Mouse (Mus musculus) macrophage (primary cell): ENCODE data around the gene A4gnt. TPM values are rescaled to one million over a fixed set of nuclear protein-coding genes. Genes with fewer than 3 reads are reported as not detected.
"Not testable (repeated sequence)": the region's sequence is repeated elsewhere in the genome, so short reads cannot be mapped to it uniquely, and the experiment has no call there.

Source experiments
- H3K27ac ChIP-seq: fragments of 350-480 bp; formaldehyde crosslinking; 2 replicates; pipeline ENCODE4 v1.9.0; 2021
- H3K36me3 ChIP-seq: fragments of 350-480 bp; formaldehyde crosslinking; 2 replicates; pipeline ENCODE4 v1.9.0; 2021; ENCODE audit errors: inconsistent target
- H3K4me3 ChIP-seq: fragments of 350-480 bp; formaldehyde crosslinking; 2 replicates; pipeline ENCODE4 v1.9.0; 2021; ENCODE audit errors: inconsistent target
- H3K79me2 ChIP-seq: fragments of 350-480 bp; formaldehyde crosslinking; 2 replicates; pipeline ENCODE4 v1.9.0; 2021; ENCODE audit errors: inconsistent target
- WGBS: methylation state at CpG from one replicate; pipeline ENCODE4 v1.1.7; 2026; ENCODE audit warnings: inconsistent platforms; ENCODE audit not compliant: missing documents; 5-methylcytosine and 5-hydroxymethylcytosine counted together
- polyA plus RNA-seq: library from polyadenylated mRNA; stranded (reverse); fragments of 250-400 nt; gene quantifications from 3 replicates; pipeline ENCODE4 v1.2.4, GENCODE M21; 2018; ENCODE audit warnings: inconsistent platforms
- total RNA-seq, 78 experiments: library from RNA; depleted of rRNA; stranded (reverse); fragments of 250-400 nt; gene quantifications; 1 replicate in 9 of 78; 2 replicates in 24 of 78; 3 replicates in 43 of 78; 4 replicates in 2 of 78; pipeline ENCODE4 v1.2.4; 2018; ENCODE audit warnings: inconsistent platforms in 56 of 78

A4gnt gene
- total RNA-seq (2018; cell fraction: chromatin; rRNA removed) = not detected
- not detected for total RNA-seq (2018; cell fraction: cytosol; rRNA removed)
- not detected for total RNA-seq (2018; cell fraction: nucleus; rRNA removed)
- not detected in 3 replicates for polyA plus RNA-seq

DNA sequence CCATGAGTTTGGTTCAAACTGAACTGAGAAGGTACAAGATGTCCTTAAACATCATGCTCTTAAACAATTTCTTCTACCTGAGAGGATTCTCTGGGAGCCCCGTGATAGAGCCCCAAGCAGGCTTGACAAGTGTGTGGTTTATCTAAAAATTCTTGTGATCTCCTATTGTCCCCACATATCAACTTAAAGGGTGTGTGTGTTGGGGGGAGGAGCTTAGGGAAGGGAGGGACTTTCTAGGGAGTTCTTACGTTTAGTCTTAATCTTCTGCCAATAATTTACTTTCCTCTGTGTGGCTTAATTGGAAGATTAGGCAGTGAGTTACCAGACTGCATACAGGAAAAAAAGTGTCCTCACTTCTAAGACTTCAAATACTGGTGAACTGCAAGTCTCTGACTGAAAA, at the start of gene A4gnt:
Gene A4gnt (plus strand): TSS at position 301 of the 400 bp plus-strand sequence.
- no peaks in the 10 kb centered on the region for H3K36me3 ChIP-seq
- H3K27ac ChIP-seq = no peak within 1 kb of the TSS
- no peaks in the 10 kb centered on the region for H3K79me2 ChIP-seq
- 41% methylated on average over 2 of the region's 2 CpGs for WGBS
- H3K4me3 ChIP-seq = no peak within 1 kb of the TSS

DNA sequence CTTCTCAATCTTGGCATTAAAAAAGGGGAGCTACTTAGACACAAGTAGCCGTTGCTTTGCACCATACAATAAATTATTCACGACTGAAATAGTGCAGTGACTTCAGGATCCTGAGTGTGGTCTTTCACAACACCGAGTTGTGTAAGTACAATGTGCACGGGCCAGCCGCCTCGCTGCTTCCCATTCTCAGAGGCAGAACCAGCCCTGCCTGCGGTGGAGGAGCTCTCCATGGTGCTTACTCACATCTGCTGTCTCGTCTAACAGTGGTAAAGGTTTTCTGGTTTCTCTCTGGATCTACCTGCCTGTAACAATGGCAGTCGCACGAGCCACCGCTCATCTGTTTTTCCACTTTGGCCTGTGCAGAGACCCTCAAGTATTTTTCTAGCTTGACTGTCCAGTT, 48.6 kb upstream of the A4gnt start:
- no peak overlapping the region for H3K4me3 ChIP-seq
- WGBS = 10% methylated on average over 11 of the region's 11 CpGs

DNA sequence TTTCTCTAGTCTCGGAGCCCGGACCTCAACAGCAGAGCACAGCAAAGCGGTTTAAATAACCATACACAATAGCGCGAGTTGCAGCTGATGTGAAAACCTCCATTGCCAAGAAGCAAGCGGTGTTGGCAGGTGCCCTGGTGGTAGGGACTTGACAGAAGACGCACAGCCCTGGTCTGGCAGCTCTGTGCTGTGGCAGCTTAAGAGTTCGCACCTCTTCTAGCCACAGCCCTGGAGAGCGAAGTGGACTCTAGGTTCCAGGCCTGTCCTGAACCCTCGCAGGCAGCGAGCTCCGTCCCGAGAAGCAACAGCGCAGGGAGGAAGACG, 44.3 kb upstream of the A4gnt start:
- Histone ChIP-seq H3K27ac (no peak overlapping the region), H3K36me3 (no peaks in the 10 kb centered on the region), H3K79me2 (peaks cover 52% of the 10 kb centered on the region), H3K4me3 (peak overlapping the region; percentile 78)
- 1% methylated on average over 15 of the region's 15 CpGs for WGBS

More for the DNA sequence above, 48.6 kb upstream of the A4gnt start:
- Histone ChIP-seq H3K27ac (no peak overlapping the region), H3K79me2 (peaks cover 94% of the 10 kb centered on the region), H3K36me3 (no peaks in the 10 kb centered on the region)

DNA sequence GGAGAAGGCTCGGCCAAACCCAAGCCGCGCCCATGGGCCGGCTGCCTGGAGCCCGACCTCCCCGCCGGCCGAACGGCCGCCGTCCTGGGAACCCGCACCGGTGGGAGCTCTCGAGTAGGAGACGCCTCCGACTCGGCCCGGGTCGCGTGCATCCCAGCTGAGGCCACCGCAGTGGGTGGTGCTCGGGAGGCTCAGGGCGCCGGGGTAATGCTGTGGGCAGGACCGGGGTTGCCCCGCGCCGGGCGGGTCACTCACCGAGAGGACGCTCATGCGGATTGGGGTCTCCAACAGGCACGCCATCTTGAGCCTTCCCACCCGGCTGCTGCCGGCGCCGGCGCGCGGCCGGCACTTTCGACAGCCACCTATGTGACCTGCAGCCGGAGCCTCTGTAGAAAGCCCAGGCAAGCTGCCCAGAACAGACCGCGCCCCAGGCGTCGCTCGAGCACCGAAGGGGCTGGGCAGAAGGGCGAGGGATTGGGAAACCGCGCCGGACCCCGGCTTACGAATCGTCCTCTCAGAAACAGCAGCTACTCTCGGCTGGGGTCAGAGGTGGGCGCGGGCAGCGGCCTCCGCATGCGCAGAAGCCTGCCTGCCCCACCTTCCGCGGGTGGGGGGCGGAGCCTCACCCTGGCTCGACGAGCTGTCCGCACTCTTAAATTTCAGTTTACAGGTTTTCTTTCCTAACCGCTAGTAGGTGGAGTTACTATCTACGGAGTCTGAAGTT, 43.8 kb upstream of the A4gnt start, which contains the start of gene Armc8:
Gene Armc8 (minus strand): TSS at position 553 of the 724 bp plus-strand sequence.
- Histone ChIP-seq H3K79me2 (peaks cover 46% of the 10 kb centered on the region), H3K36me3 (no peaks in the 10 kb centered on the region), H3K27ac (peak within 1 kb of the TSS; percentile 58), H3K4me3 (peak within 1 kb of the TSS; percentile 78)
- under 1% methylated on average over 69 of the region's 70 CpGs for WGBS

DNA sequence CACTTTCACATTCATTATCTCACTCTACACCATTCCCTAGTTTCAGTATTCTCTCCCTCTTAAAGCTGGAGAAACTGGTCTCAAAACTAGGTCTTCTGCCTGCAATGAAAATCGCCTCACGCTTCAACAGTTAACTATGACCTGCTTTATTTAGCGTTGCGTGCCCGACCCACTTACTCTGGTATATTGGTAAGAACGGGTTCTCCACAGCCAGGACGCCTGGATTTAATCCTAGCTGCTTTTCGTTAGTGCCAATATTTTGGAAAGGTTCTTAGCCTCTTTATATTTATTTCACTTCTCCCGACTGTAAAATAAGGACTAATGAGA, 43.3 kb upstream of the A4gnt start:
- H3K27ac ChIP-seq = peak overlapping the region; percentile 58

DNA sequence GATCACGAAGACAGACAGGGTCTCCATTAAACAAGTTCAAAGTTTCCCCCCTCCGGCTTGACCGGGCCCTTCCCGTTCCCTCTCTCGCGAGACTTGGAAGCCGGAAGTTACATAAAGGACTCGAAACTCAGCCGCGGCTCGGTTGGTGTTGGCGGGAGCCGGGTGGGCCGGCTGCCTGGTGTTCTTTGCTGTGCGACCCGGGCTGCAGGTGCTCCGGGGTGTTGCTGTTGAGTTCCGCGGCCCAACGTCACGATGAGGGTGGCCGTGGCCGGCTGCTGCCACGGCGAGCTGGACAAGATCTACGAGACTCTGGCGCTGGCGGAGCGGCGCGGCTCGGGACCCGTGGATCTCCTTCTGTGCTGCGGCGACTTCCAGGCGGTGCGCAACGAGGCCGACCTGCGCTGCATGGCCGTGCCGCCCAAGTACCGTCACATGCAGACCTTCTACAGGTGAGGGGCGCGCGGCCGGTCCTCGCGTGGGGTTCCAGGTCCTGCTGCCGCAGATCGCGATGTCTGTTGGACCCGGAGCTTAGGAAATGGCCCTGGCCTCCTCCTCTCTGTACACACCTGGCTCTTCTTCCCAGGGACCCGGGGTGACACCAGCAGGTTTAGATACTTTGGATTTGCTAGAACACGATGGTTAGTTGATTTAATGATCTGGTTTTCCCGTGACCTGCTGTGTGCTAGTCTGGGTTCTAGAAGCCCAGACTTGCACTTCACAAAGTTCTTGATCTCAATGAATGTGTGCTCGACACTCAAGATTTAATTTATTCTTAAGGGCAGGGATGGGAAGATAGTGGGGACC, 36.4 kb upstream of the A4gnt start, which contains the start of gene Dbr1:
Gene Dbr1 (plus strand): TSS at position 123 of the 804 bp plus-strand sequence.
- Histone ChIP-seq H3K27ac (no peak within 1 kb of the TSS), H3K4me3 (peak within 1 kb of the TSS; percentile 82), H3K36me3 (peaks cover 19% of the 10 kb centered on the region; the same call in 1 of the 2 replicates), H3K79me2 (peaks cover 43% of the 10 kb centered on the region)
- under 1% methylated on average over 57 of the region's 57 CpGs for WGBS

More for the DNA sequence above, 43.3 kb upstream of the A4gnt start:
- Histone ChIP-seq H3K4me3 (peak overlapping the region; percentile 78), H3K79me2 (peaks cover 41% of the 10 kb centered on the region), H3K36me3 (no peaks in the 10 kb centered on the region)
- WGBS = 1% methylated on average over 9 of the region's 9 CpGs

DNA sequence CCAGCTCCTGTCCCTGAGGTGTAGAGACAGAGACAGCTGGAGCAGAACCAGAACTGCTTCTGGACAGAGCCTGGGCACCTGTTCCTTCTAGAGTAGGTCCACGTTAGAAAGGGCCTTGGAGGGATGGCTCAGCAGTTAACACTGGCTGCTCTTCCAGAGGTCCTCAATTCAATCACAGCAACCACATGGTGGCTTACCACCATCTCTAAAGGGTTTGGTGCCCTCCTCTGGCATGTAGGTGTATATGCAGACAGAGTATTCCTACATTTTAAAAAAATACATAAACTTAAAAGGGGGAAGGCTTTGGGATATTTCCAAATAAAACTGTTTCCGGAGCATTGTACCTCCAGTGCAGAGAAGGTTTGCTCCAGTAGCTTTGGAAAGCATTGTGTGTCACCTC, 31.6 kb upstream of the A4gnt start:
- H3K36me3 ChIP-seq = peaks cover 48% of the 10 kb centered on the region
- H3K79me2 ChIP-seq = peaks cover 43% of the 10 kb centered on the region
- 44% methylated on average over 2 of the region's 2 CpGs for WGBS
- no peak overlapping the region for H3K4me3 ChIP-seq
- no peak overlapping the region for H3K27ac ChIP-seq

DNA sequence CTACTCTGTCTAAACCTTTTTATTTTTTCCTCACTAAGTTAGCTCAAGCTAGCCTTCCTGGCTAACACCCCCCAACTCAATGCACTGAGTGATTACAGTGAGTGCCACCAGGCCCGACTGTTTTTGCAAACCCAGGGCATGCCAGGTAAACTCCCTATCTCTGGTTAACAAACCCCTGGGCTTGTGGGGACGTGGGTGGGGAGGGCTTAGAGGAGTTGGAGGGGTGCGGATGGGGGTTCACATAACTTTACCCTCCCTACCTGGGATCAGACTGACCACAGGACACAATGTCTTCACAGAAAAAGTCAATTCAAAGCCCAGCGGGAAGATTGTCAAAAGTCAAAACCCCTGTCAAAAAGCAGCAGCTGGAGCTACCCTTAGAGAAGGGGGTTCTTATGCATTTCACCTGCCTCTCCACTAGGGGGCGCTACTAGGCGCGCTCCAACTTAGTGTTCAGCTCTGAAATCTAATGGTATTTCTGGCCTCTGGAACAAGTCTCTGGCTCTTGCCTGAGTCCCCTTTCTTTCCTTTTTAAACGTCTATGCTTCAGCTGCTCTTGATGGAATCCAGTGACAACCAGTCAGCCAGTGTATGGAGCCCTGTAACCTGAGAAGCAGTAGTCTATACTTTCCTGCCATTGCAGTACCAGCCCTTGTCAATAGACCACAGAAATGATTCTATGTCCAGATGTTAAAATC, 24.6 kb upstream of the A4gnt start:
- Histone ChIP-seq H3K27ac (no peak overlapping the region), H3K79me2 (no peaks in the 10 kb centered on the region), H3K36me3 (peaks cover 11% of the 10 kb centered on the region), H3K4me3 (no peak overlapping the region)
- 39% methylated on average over 8 of the region's 8 CpGs for WGBS

DNA sequence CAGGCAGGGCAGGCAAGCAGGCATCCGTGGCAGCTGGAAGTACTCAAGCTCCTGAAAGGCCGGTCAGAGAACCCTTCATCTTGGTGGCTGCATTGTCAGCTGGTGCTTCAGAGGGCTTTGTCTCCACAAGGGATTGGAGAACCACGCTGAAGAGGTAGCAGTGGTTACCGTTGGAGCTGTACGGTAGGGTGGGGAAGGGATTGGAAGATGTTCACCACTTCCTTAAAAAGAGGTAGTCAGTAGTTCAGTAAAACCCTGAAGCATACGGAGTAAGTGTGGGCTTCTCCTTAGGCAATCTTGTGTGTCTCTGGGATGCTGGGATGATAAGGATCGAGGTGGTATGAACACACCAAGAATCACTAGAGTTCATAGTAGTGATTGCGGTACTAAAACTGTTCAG, 21.2 kb upstream of the A4gnt start:
- WGBS = 40% methylated on average over 8 of the region's 8 CpGs

DNA sequence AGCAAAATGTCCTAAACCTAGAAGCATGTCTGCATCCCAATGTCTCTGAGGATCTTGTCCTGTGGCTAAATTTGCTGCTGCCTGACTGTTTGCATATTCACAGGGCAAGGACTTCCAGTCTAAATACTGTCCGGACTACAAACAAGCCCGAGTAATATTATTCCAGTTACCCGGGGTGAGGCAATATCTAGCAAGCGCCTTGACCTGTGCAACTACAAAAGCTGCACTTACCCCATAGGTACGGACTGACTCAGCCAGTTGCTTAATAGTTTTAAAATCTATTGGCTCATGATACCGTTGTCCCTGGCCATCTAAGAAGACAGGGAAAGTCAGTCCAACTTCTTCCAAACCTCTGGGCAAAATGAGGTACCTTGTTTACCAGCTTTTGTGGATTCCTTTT, 13.2 kb upstream of the A4gnt start:
- not testable (repeated sequence) for H3K27ac ChIP-seq, H3K4me3 ChIP-seq, H3K79me2 ChIP-seq, H3K36me3 ChIP-seq
- 96% methylated on average over 6 of the region's 6 CpGs for WGBS

More for the DNA sequence above, 21.2 kb upstream of the A4gnt start:
- Histone ChIP-seq H3K27ac (no peak overlapping the region), H3K4me3 (no peak overlapping the region), H3K36me3 (no peaks in the 10 kb centered on the region), H3K79me2 (no peaks in the 10 kb centered on the region)

DNA sequence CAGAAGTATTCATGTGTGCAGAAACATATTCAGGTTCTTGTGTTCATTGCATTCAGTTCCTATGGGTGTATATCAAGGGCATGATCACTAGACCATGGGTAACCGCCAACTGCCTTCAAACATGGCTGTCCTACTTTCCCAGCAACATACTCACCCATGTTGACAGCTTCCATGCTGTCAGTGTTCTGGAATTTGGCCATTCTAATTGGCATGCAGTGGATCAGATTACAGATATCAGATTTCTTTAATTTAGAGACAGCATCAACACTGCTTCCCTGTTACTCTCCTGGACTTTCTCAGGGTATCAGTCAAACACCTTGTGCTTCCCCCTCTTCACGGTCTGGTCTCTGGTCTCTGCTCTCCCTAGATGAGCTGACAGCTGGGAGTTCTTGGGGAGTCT, 8.7 kb upstream of the A4gnt start:
- Histone ChIP-seq H3K36me3 (no peaks in the 10 kb centered on the region), H3K4me3 (no peak overlapping the region), H3K79me2 (no peaks in the 10 kb centered on the region), H3K27ac (no peak overlapping the region)
- 78% methylated on average over 2 of the region's 2 CpGs for whole genome bisulfite sequencing

DNA sequence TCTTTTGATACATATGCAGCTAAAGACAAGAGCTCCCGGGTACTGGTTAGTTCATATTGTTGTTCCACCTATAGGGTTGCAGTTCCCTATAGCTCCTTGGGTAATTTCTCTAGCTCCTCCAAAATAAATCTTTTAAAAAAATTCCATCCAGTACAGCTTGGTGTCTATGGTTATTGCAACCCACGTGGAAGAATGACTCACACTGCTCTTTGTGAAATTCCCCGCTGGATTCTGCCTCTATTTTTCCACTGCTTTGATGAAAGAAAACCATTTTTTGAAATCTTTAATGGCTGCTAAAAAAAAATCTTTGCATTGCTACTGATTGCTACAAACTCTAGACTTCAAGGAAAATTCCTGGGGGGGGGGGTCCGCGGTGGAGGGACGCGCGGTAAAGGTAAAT, 7.4 kb downstream of the A4gnt start:
- H3K4me3 ChIP-seq = no peak overlapping the region
- no peaks in the 10 kb centered on the region for H3K79me2 ChIP-seq
- no peak overlapping the region for H3K27ac ChIP-seq
- 97% methylated on average over 7 of the region's 8 CpGs for WGBS
- H3K36me3 ChIP-seq = no peaks in the 10 kb centered on the region

DNA sequence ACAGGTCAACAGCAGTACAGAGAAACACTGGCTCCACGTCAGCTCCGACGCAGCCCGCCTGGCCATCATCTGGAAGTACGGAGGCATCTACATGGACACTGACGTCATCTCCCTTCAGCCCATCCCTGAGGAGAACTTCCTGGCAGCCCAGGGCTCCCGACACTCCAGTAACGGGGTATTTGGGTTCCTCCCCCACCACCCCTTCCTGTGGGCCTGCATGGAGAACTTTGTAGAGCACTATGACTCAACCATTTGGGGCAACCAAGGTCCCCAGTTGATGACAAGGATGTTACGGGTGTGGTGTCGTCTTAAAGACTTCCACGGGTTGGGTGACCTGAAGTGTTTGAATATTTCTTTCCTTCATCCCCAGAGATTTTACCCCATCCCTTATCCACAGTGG, 7.9 kb downstream of the A4gnt start:
- Histone ChIP-seq H3K36me3 (no peaks in the 10 kb centered on the region), H3K79me2 (no peaks in the 10 kb centered on the region), H3K27ac (no peak overlapping the region), H3K4me3 (no peak overlapping the region)
- WGBS = 96% methylated on average over 11 of the region's 11 CpGs

DNA sequence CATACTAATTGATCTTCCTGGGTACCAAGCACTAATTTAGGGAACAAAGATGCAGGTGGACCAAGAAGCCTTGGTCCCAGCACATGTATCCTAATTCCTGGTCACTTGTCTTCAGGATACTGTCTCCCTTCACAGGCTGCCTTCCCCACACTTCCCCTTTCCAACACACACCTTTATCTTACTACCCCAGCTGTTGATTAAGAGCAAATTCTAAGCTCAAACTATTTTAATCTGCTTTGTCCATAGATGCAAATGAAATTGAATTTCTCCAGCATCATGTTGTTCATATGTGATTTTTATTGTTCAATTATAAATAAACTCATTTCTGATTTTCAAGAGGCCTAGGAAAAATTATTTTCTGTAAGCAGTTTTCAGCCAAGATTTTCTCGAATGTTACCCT, 9.7 kb downstream of the A4gnt start:
- Histone ChIP-seq H3K79me2 (no peaks in the 10 kb centered on the region), H3K4me3 (no peak overlapping the region), H3K27ac (no peak overlapping the region), H3K36me3 (no peaks in the 10 kb centered on the region)
- WGBS = 93% methylated on average over 1 of the region's 1 CpGs
